Mouse (Mus musculus) adrenal gland, adult 8-10 months (tissue): ENCODE data around the gene Wdr18. TPM values are rescaled to one million over a fixed set of nuclear protein-coding genes. Genes with fewer than 3 reads are reported as not detected.

ENCODE experiments used
- DNase-seq: peaks from one replicate; pipeline ENCODE4 v3.0.0; 2022
- total RNA-seq, 4 experiments: library from RNA; stranded (reverse); gene quantifications; 2 replicates each; pipeline ENCODE4 v1.2.4; 2022

Wdr18 gene
- total RNA-seq, 4 experiments from 2014 or later: 31.7 to 43.0 (median 36.6) TPM

- DNase-seq: no peak
Observed at GRCm38 (mm10) chr10:79997034-79997760, 37.2 kb downstream of the Wdr18 start.

GRCm38 (mm10) chr10:79997819-79998218 is 37.9 kb downstream of the Wdr18 start:
- no peak for DNase-seq

- DNase-seq: no peak
Observed at GRCm38 (mm10) chr10:80001945-80002344, 42.0 kb downstream of the Wdr18 start.

GRCm38 (mm10) chr10:80002829-80003228 is 42.9 kb downstream of the Wdr18 start:
- DNase-seq: no peak

GRCm38 (mm10) chr10:80003374-80004232 is 43.7 kb downstream of the Wdr18 start:
- DNase-seq: no peak

- peak; percentile 84 for DNase-seq
Observed at GRCm38 (mm10) chr10:80004233-80004705, 44.3 kb downstream of the Wdr18 start.

- DNase-seq: no peak
Observed at GRCm38 (mm10) chr10:80011740-80012139, 51.8 kb downstream of the Wdr18 start.

- DNase-seq: no peak
Observed at GRCm38 (mm10) chr10:80013609-80014008, 53.7 kb downstream of the Wdr18 start.

- no peak for DNase-seq
Observed at GRCm38 (mm10) chr10:80014484-80015290, 54.7 kb downstream of the Wdr18 start.

- DNase-seq: no peak
Observed at GRCm38 (mm10) chr10:80015583-80015982, 55.6 kb downstream of the Wdr18 start.

GRCm38 (mm10) chr10:80016511-80016910 is 56.6 kb downstream of the Wdr18 start, which contains the start of gene Arhgap45:
Gene Arhgap45, plus strand, starts transcription at chr10:80016653.
- no peak for DNase-seq

- no peak for DNase-seq
Observed at GRCm38 (mm10) chr10:80016931-80017330, 57.0 kb downstream of the Wdr18 start.

- no peak for DNase-seq
Observed at GRCm38 (mm10) chr10:80017361-80017760, 57.4 kb downstream of the Wdr18 start.

- DNase-seq: no peak
Observed at GRCm38 (mm10) chr10:80017771-80018170, 57.8 kb downstream of the Wdr18 start.

GRCm38 (mm10) chr10:80018739-80019297 is 58.9 kb downstream of the Wdr18 start:
- no peak for DNase-seq

GRCm38 (mm10) chr10:80019471-80020131 is 59.6 kb downstream of the Wdr18 start:
- no peak for DNase-seq

Other genes starting within 250 kb of the Wdr18 start
- 10 to 100 TPM in 2 of 4 experiments, 1 to 10 TPM in 2; 8.1 to 10.9 (median 10.3) TPM for gene Hcn2, start 243.5 kb upstream of the Wdr18 start, total RNA-seq
- 10 to 100 TPM; 58.5 to 79.0 (median 70.8) TPM for gene Polrmt, start 213.6 kb upstream of the Wdr18 start, total RNA-seq
- 1 to 10 TPM in 2 of 4 experiments, under 1 TPM in 1, not detected in 1; 0.38 to 1.2 (median 1.1) TPM for gene Fgf22, start 205.1 kb upstream of the Wdr18 start, total RNA-seq
- gene Rnf126, start 193.2 kb upstream of the Wdr18 start, total RNA-seq: 10 to 100 TPM; 45.2 to 61.9 (median 50.8) TPM
- gene Fstl3, start 182.9 kb upstream of the Wdr18 start, total RNA-seq: 10 to 100 TPM in 2 of 4 experiments, 1 to 10 TPM in 2; 8.8 to 55.0 (median 26.2) TPM
- gene Prss57, start 169.2 kb upstream of the Wdr18 start, total RNA-seq: under 1 TPM in 2 of 4 experiments, not detected in 2; 0.13 to 0.38 TPM
- 100 to 1,000 TPM in 2 of 4 experiments, 10 to 100 TPM in 2; 72.7 to 123 (median 96.1) TPM for gene Palm, start 166.6 kb upstream of the Wdr18 start, total RNA-seq
- gene Misp, start 139.2 kb upstream of the Wdr18 start, total RNA-seq: under 1 TPM; 0.64 to 0.95 (median 0.70) TPM
- 100 to 1,000 TPM; 249 to 275 (median 255) TPM for gene Ptbp1, start 105.7 kb upstream of the Wdr18 start, total RNA-seq
- gene Prtn3, start 85.7 kb upstream of the Wdr18 start, total RNA-seq: under 1 TPM in 1 of 4 experiments, not detected in 3; 0.35 TPM
- 1 to 10 TPM; 1.7 to 4.3 (median 3.0) TPM for gene Plppr3, start 85.5 kb upstream of the Wdr18 start, total RNA-seq
- gene Elane, start 73.9 kb upstream of the Wdr18 start, total RNA-seq: not detected
- gene Cfd, start 69.3 kb upstream of the Wdr18 start, total RNA-seq: 1,000 to 10,000 TPM in 2 of 4 experiments, 100 to 1,000 TPM in 2; 123 to 1,857 (median 821) TPM
- gene Med16, start 51.2 kb upstream of the Wdr18 start, total RNA-seq: 10 to 100 TPM; 50.9 to 60.7 (median 57.8) TPM
- not detected for gene Gm26602, start 49.3 kb upstream of the Wdr18 start, total RNA-seq
- gene Kiss1r, start 43.2 kb upstream of the Wdr18 start, total RNA-seq: 1 to 10 TPM; 1.1 to 5.6 (median 4.0) TPM
- 100 to 1,000 TPM in 3 of 4 experiments, 10 to 100 TPM in 1; 99.4 to 132 (median 112) TPM for gene R3hdm4, start 38.9 kb upstream of the Wdr18 start, total RNA-seq
- 1 to 10 TPM; 5.3 to 9.8 (median 7.5) TPM for gene Arid3a, start 33.1 kb upstream of the Wdr18 start, total RNA-seq
- 1 to 10 TPM in 1 of 4 experiments, under 1 TPM in 1, not detected in 2; 0.83 to 1.4 TPM for gene Grin3b, start 10.6 kb downstream of the Wdr18 start, total RNA-seq
- 100 to 1,000 TPM; 132 to 155 (median 141) TPM for gene Tmem259, start 24.2 kb downstream of the Wdr18 start, total RNA-seq
- gene Cnn2, start 28.4 kb downstream of the Wdr18 start, total RNA-seq: 10 to 100 TPM; 23.9 to 36.3 (median 30.0) TPM
- gene Abca7, start 36.3 kb downstream of the Wdr18 start, total RNA-seq: 10 to 100 TPM; 21.6 to 35.5 (median 27.8) TPM
- 10 to 100 TPM in 2 of 4 experiments, 1 to 10 TPM in 2; 6.4 to 10.6 (median 8.5) TPM for gene Arhgap45, start 56.5 kb downstream of the Wdr18 start, total RNA-seq
- 100 to 1,000 TPM in 1 of 4 experiments, 10 to 100 TPM in 3; 79.1 to 104 (median 94.4) TPM for gene Polr2e, start 79.6 kb downstream of the Wdr18 start, total RNA-seq
- 100 to 1,000 TPM; 697 to 776 (median 769) TPM for gene Gpx4, start 87.0 kb downstream of the Wdr18 start, total RNA-seq
- 10 to 100 TPM; 27.4 to 54.8 (median 45.1) TPM for gene Sbno2, start 145.4 kb downstream of the Wdr18 start, total RNA-seq
- gene Stk11, start 155.7 kb downstream of the Wdr18 start, total RNA-seq: 100 to 1,000 TPM; 127 to 146 (median 143) TPM
- gene Atp5d, start 178.5 kb downstream of the Wdr18 start, total RNA-seq: 100 to 1,000 TPM; 380 to 452 (median 425) TPM
- gene Cbarp, start 180.7 kb downstream of the Wdr18 start, total RNA-seq: 10 to 100 TPM; 58.4 to 92.4 (median 81.9) TPM
- gene Midn, start 188.1 kb downstream of the Wdr18 start, total RNA-seq: 100 to 1,000 TPM in 1 of 4 experiments, 10 to 100 TPM in 3; 56.4 to 145 (median 90.1) TPM
- 100 to 1,000 TPM in 3 of 4 experiments, 10 to 100 TPM in 1; 44.2 to 234 (median 162) TPM for gene Cirbp, start 205.8 kb downstream of the Wdr18 start, total RNA-seq
- 10 to 100 TPM; 18.1 to 22.1 (median 21.7) TPM for gene 1600002K03Rik, start 212.8 kb downstream of the Wdr18 start, total RNA-seq
- gene Efna2, start 219.3 kb downstream of the Wdr18 start, total RNA-seq: 1 to 10 TPM; 2.4 to 5.2 (median 3.3) TPM